Mouse (Mus musculus): ENCODE measurements around the gene Setmar. TPM values are rescaled to one million over a fixed set of nuclear protein-coding genes. Genes with fewer than 3 reads are reported as not detected.
A peak's percentile ranks its signal among the peaks of the same experiment; 100 is the strongest.

The Setmar gene
- 1 to 10 TPM; 5.4 to 6.4 TPM for total RNA-seq (2021)
- long read RNA-seq, experiment 1, partial matches to known transcripts, result 0 of 2 reads
- long read RNA-seq, experiment 1, other reads (novel, unspliced or antisense), result 1 of 2 reads
- long read RNA-seq, experiment 2, result 0 reads

DNA sequence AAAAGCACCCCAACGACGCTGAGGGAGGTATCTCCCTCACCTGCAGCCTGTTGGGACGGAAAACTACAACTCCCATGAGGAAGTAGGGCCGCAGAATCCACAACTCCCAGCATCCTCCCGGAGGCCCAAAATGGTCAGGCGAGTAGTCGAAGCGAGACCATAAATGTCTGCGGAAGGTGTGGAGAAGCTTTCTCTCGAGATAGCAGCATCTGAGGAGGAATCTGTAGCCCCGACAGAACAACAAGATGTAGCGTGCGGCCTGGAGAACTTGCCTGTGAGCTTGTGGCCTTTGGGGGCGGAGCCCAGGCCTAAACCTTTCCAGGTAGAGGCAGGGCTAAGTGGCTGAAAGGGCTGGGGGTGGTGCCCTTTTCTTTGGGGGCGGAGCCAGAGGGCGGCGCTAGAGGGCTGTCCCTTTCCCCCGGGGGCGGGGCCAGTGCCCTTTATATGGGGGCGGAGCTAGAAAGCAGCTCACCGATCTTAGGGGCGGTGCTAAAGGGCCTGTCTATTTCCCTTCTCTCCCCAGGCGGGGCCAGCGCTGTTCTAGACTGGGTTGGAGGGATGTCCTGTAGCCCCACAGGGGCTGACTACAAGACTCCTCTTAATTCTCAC, at the start of gene Setmar:
Gene Setmar, plus strand, starts transcription at position 128 of the 609 bp plus-strand sequence.
- peak; percentile 99 for DNase-seq

DNA sequence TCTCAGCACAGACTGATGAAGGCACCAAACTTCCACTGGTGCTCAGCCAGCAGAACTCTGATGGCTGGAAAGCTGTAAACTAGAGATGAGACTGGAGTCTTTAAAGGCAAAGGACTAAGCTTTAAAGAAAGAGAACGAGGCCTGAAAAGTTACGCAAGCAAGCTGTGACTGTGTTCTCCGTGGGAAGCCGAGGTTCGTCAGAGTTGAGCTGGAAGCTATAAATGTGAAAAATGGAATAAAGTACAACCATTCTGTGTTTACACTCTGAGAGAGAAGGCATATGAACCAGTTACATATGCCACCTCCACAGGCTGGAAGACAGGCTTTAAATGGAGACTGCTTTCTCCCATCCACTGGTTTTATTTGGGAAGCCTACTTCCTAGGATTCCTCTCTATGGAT, 43.2 kb upstream of the Setmar start:
- no peak for DNase-seq

- peak; percentile 49 to 68 for DNase-seq
Observed at GRCm38 (mm10) chr6:108055041-108055440, 9.8 kb upstream of the Setmar start.

- DNase-seq, result no peak
Observed at GRCm38 (mm10) chr6:108055946-108056345, 8.9 kb upstream of the Setmar start.

GRCm38 (mm10) chr6:108057353-108057752, 7.5 kb upstream of the Setmar start:
- DNase-seq, result no peak

- no peak for DNase-seq
Observed at GRCm38 (mm10) chr6:108058066-108058465, 6.8 kb upstream of the Setmar start.

DNA sequence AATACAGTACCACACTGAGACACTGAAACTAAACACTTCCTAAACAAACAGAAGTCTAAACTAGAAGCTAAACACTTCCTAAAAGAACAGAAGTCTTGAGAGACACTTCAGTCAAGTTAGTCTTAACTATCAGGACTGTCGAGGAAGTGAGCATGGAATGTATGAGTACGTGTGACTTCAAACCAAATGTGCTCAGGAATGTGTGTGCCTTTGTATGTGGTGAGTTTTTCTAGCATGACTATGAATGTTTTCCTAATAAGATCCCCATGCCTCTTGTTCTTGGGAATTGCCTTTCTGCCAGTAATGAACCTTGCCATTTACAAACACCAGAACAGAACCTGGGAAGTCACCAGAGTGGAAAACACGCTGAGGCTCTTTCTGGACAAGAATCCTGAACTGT, 3.7 kb upstream of the Setmar start:
- DNase-seq, result no peak

DNA sequence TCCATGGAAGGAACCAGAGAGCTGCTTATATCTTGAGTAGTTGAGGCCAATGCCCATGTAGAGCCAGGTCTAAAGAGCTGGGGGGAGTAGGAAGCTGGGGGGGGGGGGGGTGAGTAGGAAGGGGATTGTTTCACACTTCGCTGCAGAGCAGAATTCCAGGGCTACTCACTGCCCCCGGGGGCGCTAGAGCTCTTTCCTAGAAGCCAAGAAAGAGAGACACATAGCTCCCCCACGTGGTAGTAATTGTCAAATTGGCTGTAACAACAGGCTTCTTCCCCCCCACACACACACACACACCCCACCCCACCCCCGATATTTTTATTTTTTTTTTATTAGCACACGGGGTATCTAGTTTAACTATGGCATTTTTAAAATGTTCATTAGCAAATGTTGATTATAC, 738 bp downstream of the Setmar start:
- peak; percentile 75 to 85 for DNase-seq

- no peak for DNase-seq
Observed at GRCm38 (mm10) chr6:108070947-108071346, 6.1 kb downstream of the Setmar start.

DNA sequence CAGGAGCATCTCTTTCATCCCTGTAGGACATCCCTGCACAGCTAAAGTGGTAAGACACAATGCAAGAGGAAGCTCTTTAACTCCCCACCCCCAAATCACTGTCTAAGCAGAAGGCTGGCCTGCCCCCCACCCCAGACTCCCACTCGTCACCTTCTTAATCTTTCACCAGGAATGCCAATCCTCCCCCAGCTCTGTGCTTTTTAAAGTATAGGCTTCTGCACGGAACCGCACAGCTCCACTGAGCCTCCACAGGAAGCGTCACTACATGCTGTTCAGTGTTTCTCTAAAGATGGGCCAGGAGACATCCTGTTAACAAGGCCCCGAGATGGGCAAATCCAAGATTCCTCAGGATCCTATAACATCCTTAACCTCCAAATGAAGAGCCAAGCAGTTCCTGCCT, 8.2 kb downstream of the Setmar start:
- DNase-seq, result no peak

GRCm38 (mm10) chr6:108073931-108074330, 9.1 kb downstream of the Setmar start:
- DNase-seq, result no peak

GRCm38 (mm10) chr6:108074624-108075023, 9.8 kb downstream of the Setmar start:
- no peak for DNase-seq

GRCm38 (mm10) chr6:108075857-108076256, 11.0 kb downstream of the Setmar start:
- no peak for DNase-seq

DNA sequence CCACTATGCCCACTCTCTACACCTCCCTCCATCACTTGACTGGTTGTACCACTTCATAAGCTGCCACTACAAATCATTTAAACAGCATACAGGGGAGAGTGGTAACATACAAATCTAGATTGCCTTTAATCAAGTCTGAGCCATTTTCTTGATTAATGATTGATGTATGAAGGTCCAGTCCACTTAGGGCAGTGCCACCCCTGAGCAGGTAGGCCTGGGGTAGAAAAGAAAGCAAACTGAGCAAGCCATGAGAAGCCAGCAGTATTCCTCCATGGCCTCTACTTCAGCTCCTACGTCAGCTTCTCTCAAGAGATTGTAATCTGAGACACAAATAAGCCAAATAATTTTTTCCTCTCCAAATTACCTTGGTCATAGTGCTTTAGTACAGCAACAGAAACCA, 26.5 kb downstream of the Setmar start:
- DNase-seq, result no peak

DNA sequence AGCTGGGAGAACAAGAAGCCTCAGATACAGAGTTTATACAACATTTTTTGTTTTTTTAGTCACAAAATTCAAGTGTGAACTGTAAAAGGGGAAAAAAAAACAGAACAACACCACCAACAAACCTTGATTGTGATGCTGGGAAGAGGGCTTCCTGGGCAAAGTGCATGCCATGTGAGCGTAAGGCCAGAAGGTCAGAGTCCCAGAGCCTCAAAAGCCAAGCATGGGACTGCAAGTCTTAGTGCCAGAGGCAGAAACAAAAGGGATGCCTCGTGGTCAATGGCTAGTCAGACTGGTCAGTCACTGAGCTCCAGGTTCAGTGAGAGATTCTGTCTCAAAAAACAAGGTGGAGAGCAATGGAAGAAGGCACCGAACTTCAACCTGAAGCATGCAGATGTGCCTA, 27.8 kb downstream of the Setmar start:
- no peak for DNase-seq

DNA sequence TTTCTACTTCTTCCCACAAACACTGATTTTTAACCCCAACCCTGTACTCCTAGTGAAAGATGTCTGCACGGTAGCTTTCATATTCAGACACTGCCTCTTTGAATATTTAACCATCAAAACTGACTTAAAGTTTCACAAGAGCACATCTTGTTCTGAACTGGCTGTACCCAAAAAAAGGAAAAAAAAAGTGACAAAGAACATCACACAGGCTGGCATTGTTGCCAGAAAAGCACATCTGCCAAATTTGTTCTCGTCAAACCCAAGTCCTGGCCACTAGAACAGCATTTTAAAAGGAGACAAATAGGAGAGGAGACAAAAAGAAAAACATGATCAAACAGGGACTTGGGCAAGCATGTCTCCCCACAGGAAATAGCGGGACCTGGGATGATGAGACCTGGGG, 28.6 kb downstream of the Setmar start:
- no peak for DNase-seq

DNA sequence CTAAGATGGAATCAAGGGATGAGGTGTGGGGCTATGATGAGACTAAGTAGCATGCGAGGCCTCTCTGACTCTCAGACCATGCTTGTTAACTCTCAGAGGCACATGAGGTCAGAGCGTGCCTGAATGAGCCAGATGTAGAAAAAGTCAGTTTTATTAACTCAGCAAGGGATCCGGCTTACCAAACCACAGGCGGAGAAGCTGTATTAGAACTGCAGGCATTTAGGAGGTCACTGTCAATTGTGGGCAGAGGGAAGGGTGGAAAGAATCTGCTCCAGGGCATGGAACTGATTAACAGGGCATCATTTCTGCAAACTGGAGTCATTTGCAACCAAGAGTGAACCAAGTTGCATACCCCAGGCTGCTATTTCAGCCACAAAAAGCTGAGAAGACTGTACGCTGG, 30.6 kb downstream of the Setmar start:
- DNase-seq, result no peak

GRCm38 (mm10) chr6:108098171-108098845, 33.5 kb downstream of the Setmar start:
- DNase-seq, result peak; percentile 57 to 69

GRCm38 (mm10) chr6:108098846-108099217, 34.0 kb downstream of the Setmar start:
- DNase-seq, result no peak

DNA sequence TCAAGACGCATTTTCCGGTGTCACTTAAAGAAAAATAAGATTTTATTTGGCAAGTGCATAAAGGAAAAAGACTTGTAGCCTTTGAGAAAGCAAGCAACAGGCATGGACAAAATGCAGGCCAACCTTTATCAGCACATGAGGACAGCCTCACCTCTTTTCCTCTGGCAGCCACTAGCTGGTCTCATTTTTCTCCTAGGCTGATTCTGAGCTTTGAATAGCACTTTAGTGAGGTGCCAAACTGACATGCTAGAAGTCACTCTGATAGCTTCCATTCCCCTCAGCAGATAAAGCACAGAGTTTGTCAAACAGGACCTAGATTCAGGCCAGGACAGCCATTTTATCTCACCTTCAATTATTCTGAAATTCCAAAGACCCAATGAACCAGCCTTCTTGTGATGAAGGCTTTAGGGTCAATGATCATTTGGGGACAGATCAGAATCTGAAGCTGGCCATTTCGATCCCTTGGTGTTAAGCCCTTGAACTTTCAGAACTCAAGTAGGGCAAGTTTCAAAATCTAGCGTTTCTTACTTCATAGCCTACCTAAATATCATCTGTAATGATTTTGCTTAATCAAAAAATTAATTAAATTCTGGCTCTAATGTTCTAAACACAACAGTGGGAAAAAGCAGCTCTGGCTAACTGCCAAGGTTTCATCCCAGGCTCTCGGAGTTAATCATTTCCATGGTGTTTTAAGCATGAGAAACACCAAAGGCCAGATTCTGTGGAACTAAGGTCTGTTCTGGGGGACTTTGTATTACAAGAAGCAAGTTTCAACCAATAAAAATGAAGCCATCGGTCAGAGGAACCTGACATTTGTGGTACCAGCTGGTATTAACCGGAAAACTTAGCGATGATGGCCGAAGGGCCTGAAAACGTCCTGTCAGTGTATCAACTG, 37.3 kb downstream of the Setmar start:
- no peak for DNase-seq

DNA sequence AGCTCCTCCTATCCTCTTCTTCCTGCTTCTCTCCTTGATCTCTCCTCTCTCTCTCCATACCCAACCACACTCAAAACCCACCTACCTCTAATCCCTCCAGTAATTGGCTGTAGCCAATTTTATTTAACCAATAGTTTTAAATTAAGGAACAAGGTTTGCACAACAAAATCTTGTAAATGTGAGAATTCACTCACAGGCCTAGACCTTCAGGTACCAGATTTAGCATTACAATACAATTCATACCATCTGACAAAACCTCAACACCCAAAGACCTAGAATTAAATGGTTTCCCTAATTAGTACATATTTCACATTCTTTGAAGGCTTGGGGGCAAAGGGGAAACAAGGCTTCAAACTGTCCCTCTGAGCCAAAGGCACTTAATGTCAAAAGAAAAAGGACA, 42.5 kb downstream of the Setmar start:
- DNase-seq, result no peak

- DNase-seq, result peak; percentile 18 to 42
Observed at GRCm38 (mm10) chr6:108110336-108110735, 45.5 kb downstream of the Setmar start.

DNA sequence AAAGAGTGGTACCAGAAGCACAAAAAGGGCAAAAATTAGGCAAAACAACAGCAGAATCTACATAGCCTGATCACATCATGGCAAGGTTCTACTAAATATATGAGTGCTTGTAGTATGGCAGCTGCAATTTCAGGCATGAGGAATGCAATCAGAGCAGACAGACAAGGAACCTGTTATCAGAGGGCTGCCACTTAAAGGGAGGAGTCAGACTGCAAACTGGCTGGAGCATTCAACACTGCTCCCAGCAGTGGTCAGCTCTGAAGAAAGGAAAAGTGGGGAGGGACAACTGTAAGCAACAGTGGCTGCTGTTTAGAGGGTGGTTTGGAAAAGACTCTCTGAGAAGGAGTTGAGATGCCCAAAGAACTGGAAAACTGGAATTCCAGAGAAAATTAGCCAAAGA, 46.8 kb downstream of the Setmar start:
- DNase-seq, result no peak
